Mouse (Mus musculus): Measurements from ENCODE around the gene Dctn2.
"Not testable (repeated sequence)": the region's sequence is repeated elsewhere in the genome, so short reads cannot be mapped to it uniquely, and the experiment has no call there.

The Dctn2 gene

GRCm38 (mm10) chr10:127314950-127315349, 48.8 kb downstream of the Dctn2 start:
- DNase-seq (ENCODE audit: low spot score): not testable (repeated sequence)

- DNase-seq (ENCODE audit: low spot score): no peak
Measured at GRCm38 (mm10) chr10:127317277-127317676, 51.1 kb downstream of the Dctn2 start.

- no peak for DNase-seq (ENCODE audit: low spot score)
Measured at GRCm38 (mm10) chr10:127318009-127318408, 51.8 kb downstream of the Dctn2 start.

GRCm38 (mm10) chr10:127319969-127320368, 53.8 kb downstream of the Dctn2 start:
- no peak for DNase-seq (ENCODE audit: low spot score)

- no peak for DNase-seq (ENCODE audit: low spot score)
Measured at GRCm38 (mm10) chr10:127321621-127322020, 55.5 kb downstream of the Dctn2 start, which contains the start of gene Arhgap9. Gene Arhgap9 (plus strand): TSS chr10:127321964.

GRCm38 (mm10) chr10:127322178-127322577, 56.0 kb downstream of the Dctn2 start:
- no peak for DNase-seq (ENCODE audit: low spot score)

GRCm38 (mm10) chr10:127322669-127323068, 56.5 kb downstream of the Dctn2 start:
- DNase-seq (ENCODE audit: low spot score): no peak

GRCm38 (mm10) chr10:127323131-127323855, 57.1 kb downstream of the Dctn2 start:
- no peak for DNase-seq (ENCODE audit: low spot score)

GRCm38 (mm10) chr10:127324495-127324894, 58.3 kb downstream of the Dctn2 start:
- peak; percentile 37 for DNase-seq (ENCODE audit: low spot score)

- DNase-seq (ENCODE audit: low spot score): no peak
Measured at GRCm38 (mm10) chr10:127325454-127326016, 59.4 kb downstream of the Dctn2 start.

- DNase-seq (ENCODE audit: low spot score): peak; percentile 47
Measured at GRCm38 (mm10) chr10:127326017-127326801, 60.0 kb downstream of the Dctn2 start.

GRCm38 (mm10) chr10:127326828-127327227, 60.7 kb downstream of the Dctn2 start:
- no peak for DNase-seq (ENCODE audit: low spot score)

GRCm38 (mm10) chr10:127327461-127328145, 61.4 kb downstream of the Dctn2 start:
- no peak for DNase-seq (ENCODE audit: low spot score)

GRCm38 (mm10) chr10:127330212-127330611, 64.0 kb downstream of the Dctn2 start:
- no peak for DNase-seq (ENCODE audit: low spot score)

Data from yolk sac, embryonic 10.5 days (tissue).